Mouse (Mus musculus): ENCODE results near the gene Chrnb1. TPM values are rescaled to one million over a fixed set of nuclear protein-coding genes. Genes with fewer than 3 reads are reported as not detected.

Gene Chrnb1
- polyA plus RNA-seq (2012; rRNA removed): 1.6 and 2.9 TPM in 2 replicates

GRCm38 (mm10) chr11:69795168-69795982 is at the start of gene Chrnb1:
Chrnb1 (minus strand) TSS chr11:69795943.
- peak; percentile 44 for TF ChIP-seq POLR2A (IDR thresholded peaks at IDR 0.05; ENCODE audit: borderline replicate concordance, insufficient read depth, low read length)
- no peak for TF ChIP-seq CTCF (IDR thresholded peaks at IDR 0.05; ENCODE audit: borderline replicate concordance, insufficient read depth, low read depth, low read length)
- no peak within 1 kb of the TSS for H3K27ac ChIP-seq (ENCODE audit: insufficient read depth, low read length)

GRCm38 (mm10) chr11:69838714-69839104 is 43.0 kb upstream of the Chrnb1 start:
- WGBS: under 1% methylated on average over 7 of the region's 7 CpGs
- Histone ChIP-seq H3K4me1 (ENCODE audit: control insufficient read depth, insufficient read depth, low read length) (peaks cover 2% of the 10 kb centered on the region; the same call in 1 of the 2 replicates), H3K27ac (ENCODE audit: insufficient read depth, low read length) (peak overlapping the region; percentile 86), H3K27me3 (ENCODE audit: control insufficient read depth, insufficient read depth, low read length) (no peaks in the 10 kb centered on the region), H3K4me3 (replicated peaks; ENCODE audit: insufficient read depth, low read depth, low read length) (peak overlapping the region; percentile 89)
- DNase-seq: peak in 1 of 2 experiments; percentile 44
- TF ChIP-seq POLR2A (IDR thresholded peaks at IDR 0.05; ENCODE audit: borderline replicate concordance, insufficient read depth, low read length): no peak
- no peak for TF ChIP-seq CTCF (IDR thresholded peaks at IDR 0.05; ENCODE audit: borderline replicate concordance, insufficient read depth, low read depth, low read length)

More at GRCm38 (mm10) chr11:69795168-69795982, at the start of gene Chrnb1:
- Histone ChIP-seq H3K4me3 (replicated peaks; ENCODE audit: insufficient read depth, low read depth, low read length) (peak within 1 kb of the TSS; percentile 61), H3K27me3 (ENCODE audit: control insufficient read depth, insufficient read depth, low read length) (no peaks in the 10 kb centered on the region), H3K4me1 (ENCODE audit: control insufficient read depth, insufficient read depth, low read length) (peaks cover 3% of the 10 kb centered on the region; the same call in 1 of the 2 replicates)
- peak; percentile 88 to 97 for DNase-seq
- WGBS: 2% methylated on average over 52 of the region's 52 CpGs

- TF ChIP-seq POLR2A (IDR thresholded peaks at IDR 0.05; ENCODE audit: borderline replicate concordance, insufficient read depth, low read length) (peak; percentile 82), CTCF (IDR thresholded peaks at IDR 0.05; ENCODE audit: borderline replicate concordance, insufficient read depth, low read depth, low read length) (no peak)
- H3K27ac ChIP-seq (ENCODE audit: insufficient read depth, low read length): peak within 1 kb of the TSS; percentile 86
Measured at GRCm38 (mm10) chr11:69837952-69838713, 42.4 kb upstream of the Chrnb1 start, which contains the start of gene Tmem256. Tmem256 (plus strand) TSS chr11:69838514.

GRCm38 (mm10) chr11:69837604-69837951 is 41.8 kb upstream of the Chrnb1 start, which contains the start of gene Nlgn2:
Nlgn2 (minus strand) TSS chr11:69837784.
- Histone ChIP-seq H3K27ac (ENCODE audit: insufficient read depth, low read length) (peak within 1 kb of the TSS; percentile 86), H3K4me1 (ENCODE audit: control insufficient read depth, insufficient read depth, low read length) (peaks cover 5% of the 10 kb centered on the region), H3K27me3 (ENCODE audit: control insufficient read depth, insufficient read depth, low read length) (no peaks in the 10 kb centered on the region), H3K4me3 (replicated peaks; ENCODE audit: insufficient read depth, low read depth, low read length) (peak within 1 kb of the TSS; percentile 98)
- WGBS: under 1% methylated on average over 32 of the region's 32 CpGs
- no peak for TF ChIP-seq CTCF (IDR thresholded peaks at IDR 0.05; ENCODE audit: borderline replicate concordance, insufficient read depth, low read depth, low read length)
- peak; percentile 47 for TF ChIP-seq POLR2A (IDR thresholded peaks at IDR 0.05; ENCODE audit: borderline replicate concordance, insufficient read depth, low read length)
- no peak for DNase-seq

More at GRCm38 (mm10) chr11:69837952-69838713, 42.4 kb upstream of the Chrnb1 start, which contains the start of gene Tmem256:
- H3K4me3 ChIP-seq (replicated peaks; ENCODE audit: insufficient read depth, low read depth, low read length): peak within 1 kb of the TSS; percentile 98
- H3K27me3 ChIP-seq (ENCODE audit: control insufficient read depth, insufficient read depth, low read length): no peaks in the 10 kb centered on the region
- WGBS: under 1% methylated on average over 34 of the region's 34 CpGs
- H3K4me1 ChIP-seq (ENCODE audit: control insufficient read depth, insufficient read depth, low read length): peaks cover 5% of the 10 kb centered on the region; the same call in 1 of the 2 replicates
- DNase-seq: peak; percentile 97 to 99

GRCm38 (mm10) chr11:69836703-69837576 is 41.2 kb upstream of the Chrnb1 start:
- H3K27me3 ChIP-seq (ENCODE audit: control insufficient read depth, insufficient read depth, low read length): no peaks in the 10 kb centered on the region
- no peak for TF ChIP-seq CTCF (IDR thresholded peaks at IDR 0.05; ENCODE audit: borderline replicate concordance, insufficient read depth, low read depth, low read length)
- TF ChIP-seq POLR2A (IDR thresholded peaks at IDR 0.05; ENCODE audit: borderline replicate concordance, insufficient read depth, low read length): no peak
- WGBS: 2% methylated on average over 52 of the region's 52 CpGs
- peak overlapping the region; percentile 86 for H3K27ac ChIP-seq (ENCODE audit: insufficient read depth, low read length)
- DNase-seq: peak; percentile 36 to 81
- peak overlapping the region; percentile 98 for H3K4me3 ChIP-seq (replicated peaks; ENCODE audit: insufficient read depth, low read depth, low read length)
- H3K4me1 ChIP-seq (ENCODE audit: control insufficient read depth, insufficient read depth, low read length): peaks cover 5% of the 10 kb centered on the region

- TF ChIP-seq POLR2A (IDR thresholded peaks at IDR 0.05; ENCODE audit: borderline replicate concordance, insufficient read depth, low read length): no peak
- no peak for TF ChIP-seq CTCF (IDR thresholded peaks at IDR 0.05; ENCODE audit: borderline replicate concordance, insufficient read depth, low read depth, low read length)
- Histone ChIP-seq H3K4me3 (replicated peaks; ENCODE audit: insufficient read depth, low read depth, low read length) (peak overlapping the region; percentile 98), H3K4me1 (ENCODE audit: control insufficient read depth, insufficient read depth, low read length) (peaks cover 5% of the 10 kb centered on the region), H3K27ac (ENCODE audit: insufficient read depth, low read length) (no peak overlapping the region), H3K27me3 (ENCODE audit: control insufficient read depth, insufficient read depth, low read length) (no peaks in the 10 kb centered on the region)
- DNase-seq: peak in 1 of 2 experiments; percentile 45
- WGBS: 5% methylated on average over 3 of the region's 4 CpGs
Measured at GRCm38 (mm10) chr11:69835966-69836335, 40.2 kb upstream of the Chrnb1 start.

Measured in cerebellum, adult 2 months (tissue).